Mouse (Mus musculus): Measurements from ENCODE around the gene Slc45a2. TPM values are rescaled to one million over a fixed set of nuclear protein-coding genes. Genes with fewer than 3 reads are reported as not detected.

The Slc45a2 gene
- polyA plus RNA-seq, 1 experiment: not detected

- Histone ChIP-seq H3K36me3 (ENCODE audit: control insufficient read depth, insufficient read depth) (no peaks in the 10 kb centered on the region), H3K4me3 (no peak overlapping the region), H3K79me2 (ENCODE audit: control insufficient read depth, insufficient read depth) (no peaks in the 10 kb centered on the region), H3ac (ENCODE audit: control insufficient read depth, insufficient read length) (no peak overlapping the region), H3K27me3 (ENCODE audit: control insufficient read depth, insufficient read depth, insufficient read length) (no peaks in the 10 kb centered on the region), H3K4me2 (ENCODE audit: low read depth) (no peak overlapping the region)
- TF ChIP-seq E2F4 (IDR thresholded peaks at IDR 0.05; ENCODE audit: insufficient read depth) (no peak), TCF12 (IDR thresholded peaks at IDR 0.05; ENCODE audit: insufficient read depth, poor library complexity, severe bottlenecking) (no peak), SRF (IDR thresholded peaks at IDR 0.05; ENCODE audit: control insufficient read depth, insufficient read length, low read depth) (no peak), CEBPB (IDR thresholded peaks at IDR 0.05; ENCODE audit: insufficient read depth, poor library complexity, severe bottlenecking) (no peak), USF1 (IDR thresholded peaks at IDR 0.05; ENCODE audit: low read depth) (no peak), MYOD1 (IDR thresholded peaks at IDR 0.05; ENCODE audit: control insufficient read depth in 1 of 3, insufficient read length in 2 of 3, low read depth in 2 of 3) (no peak), MYOG (IDR thresholded peaks at IDR 0.05; ENCODE audit: control insufficient read depth in 1 of 3, insufficient read depth in 1 of 3, insufficient read length in 2 of 3, low read depth in 2 of 3) (no peak), POLR2AphosphoS2 (IDR thresholded peaks at IDR 0.05; ENCODE audit: insufficient read length, low read depth) (no peak), MAX (IDR thresholded peaks at IDR 0.05; ENCODE audit: low read depth) (no peak), TCF3 (IDR thresholded peaks at IDR 0.05; ENCODE audit: insufficient read length, low read depth) (no peak), POLR2A (IDR thresholded peaks at IDR 0.05; ENCODE audit: insufficient read length, low read depth) (no peak), REST (IDR thresholded peaks at IDR 0.05; ENCODE audit: insufficient read depth, insufficient read length) (no peak)
Observed at GRCm38 (mm10) chr15:10960267-10960666, 40.3 kb upstream of the Slc45a2 start.

- Histone ChIP-seq H3ac (ENCODE audit: control insufficient read depth, insufficient read length) (no peak overlapping the region), H3K4me2 (ENCODE audit: low read depth) (no peak overlapping the region), H3K27me3 (ENCODE audit: control insufficient read depth, insufficient read depth, insufficient read length) (no peaks in the 10 kb centered on the region), H3K4me3 (no peak overlapping the region), H3K79me2 (ENCODE audit: control insufficient read depth, insufficient read depth) (no peaks in the 10 kb centered on the region), H3K36me3 (ENCODE audit: control insufficient read depth, insufficient read depth) (no peaks in the 10 kb centered on the region)
- TF ChIP-seq TCF12 (IDR thresholded peaks at IDR 0.05; ENCODE audit: insufficient read depth, poor library complexity, severe bottlenecking): no peak
- no peak for TF ChIP-seq TCF3 (IDR thresholded peaks at IDR 0.05; ENCODE audit: insufficient read length, low read depth)
- no peak for TF ChIP-seq SRF (IDR thresholded peaks at IDR 0.05; ENCODE audit: control insufficient read depth, insufficient read length, low read depth)
- TF ChIP-seq MYOG (IDR thresholded peaks at IDR 0.05; ENCODE audit: control insufficient read depth in 1 of 3, insufficient read depth in 1 of 3, insufficient read length in 2 of 3, low read depth in 2 of 3): no peak
- no peak for TF ChIP-seq POLR2AphosphoS2 (IDR thresholded peaks at IDR 0.05; ENCODE audit: insufficient read length, low read depth)
- TF ChIP-seq MAX (IDR thresholded peaks at IDR 0.05; ENCODE audit: low read depth): no peak
- no peak for TF ChIP-seq USF1 (IDR thresholded peaks at IDR 0.05; ENCODE audit: low read depth)
- no peak for TF ChIP-seq REST (IDR thresholded peaks at IDR 0.05; ENCODE audit: insufficient read depth, insufficient read length)
- TF ChIP-seq E2F4 (IDR thresholded peaks at IDR 0.05; ENCODE audit: insufficient read depth): no peak
Observed at GRCm38 (mm10) chr15:10962601-10963000, 37.9 kb upstream of the Slc45a2 start.

- TF ChIP-seq MYOG (IDR thresholded peaks at IDR 0.05; ENCODE audit: control insufficient read depth in 1 of 3, insufficient read depth in 1 of 3, insufficient read length in 2 of 3, low read depth in 2 of 3) (peak in 2 of 3 experiments; percentile 7 to 51), MAX (IDR thresholded peaks at IDR 0.05; ENCODE audit: low read depth) (no peak), MYOD1 (IDR thresholded peaks at IDR 0.05; ENCODE audit: control insufficient read depth in 1 of 3, insufficient read length in 2 of 3, low read depth in 2 of 3) (peak in 2 of 3 experiments; percentile 14 to 54)
- Histone ChIP-seq H3ac (ENCODE audit: control insufficient read depth, insufficient read length) (no peak overlapping the region), H3K36me3 (ENCODE audit: control insufficient read depth, insufficient read depth) (no peaks in the 10 kb centered on the region), H3K4me2 (ENCODE audit: low read depth) (peak overlapping the region; percentile 71), H3K27me3 (ENCODE audit: control insufficient read depth, insufficient read depth, insufficient read length) (no peaks in the 10 kb centered on the region), H3K79me2 (ENCODE audit: control insufficient read depth, insufficient read depth) (no peaks in the 10 kb centered on the region), H3K4me3 (no peak overlapping the region)
Observed at GRCm38 (mm10) chr15:10969439-10969838, 31.1 kb upstream of the Slc45a2 start.

- no peaks in the 10 kb centered on the region for H3K27me3 ChIP-seq (ENCODE audit: control insufficient read depth, insufficient read depth, insufficient read length)
- TF ChIP-seq TCF3 (IDR thresholded peaks at IDR 0.05; ENCODE audit: insufficient read length, low read depth): no peak
- no peak for TF ChIP-seq POLR2AphosphoS2 (IDR thresholded peaks at IDR 0.05; ENCODE audit: insufficient read length, low read depth)
- TF ChIP-seq TCF12 (IDR thresholded peaks at IDR 0.05; ENCODE audit: insufficient read depth, poor library complexity, severe bottlenecking): no peak
- TF ChIP-seq MYOG (IDR thresholded peaks at IDR 0.05; ENCODE audit: control insufficient read depth in 1 of 3, insufficient read depth in 1 of 3, insufficient read length in 2 of 3, low read depth in 2 of 3): no peak
- TF ChIP-seq POLR2A (IDR thresholded peaks at IDR 0.05; ENCODE audit: insufficient read length, low read depth): no peak
- no peak for TF ChIP-seq SRF (IDR thresholded peaks at IDR 0.05; ENCODE audit: control insufficient read depth, insufficient read length, low read depth)
- no peak for TF ChIP-seq MYOD1 (IDR thresholded peaks at IDR 0.05; ENCODE audit: control insufficient read depth in 1 of 3, insufficient read length in 2 of 3, low read depth in 2 of 3)
- TF ChIP-seq E2F4 (IDR thresholded peaks at IDR 0.05; ENCODE audit: insufficient read depth): no peak
- no peak for TF ChIP-seq CEBPB (IDR thresholded peaks at IDR 0.05; ENCODE audit: insufficient read depth, poor library complexity, severe bottlenecking)
- no peak for TF ChIP-seq REST (IDR thresholded peaks at IDR 0.05; ENCODE audit: insufficient read depth, insufficient read length)
- no peak for TF ChIP-seq USF1 (IDR thresholded peaks at IDR 0.05; ENCODE audit: low read depth)
- no peak for TF ChIP-seq MAX (IDR thresholded peaks at IDR 0.05; ENCODE audit: low read depth)
- no peak overlapping the region for H3K4me3 ChIP-seq
- H3ac ChIP-seq (ENCODE audit: control insufficient read depth, insufficient read length): no peak overlapping the region
- H3K79me2 ChIP-seq (ENCODE audit: control insufficient read depth, insufficient read depth): no peaks in the 10 kb centered on the region
- no peaks in the 10 kb centered on the region for H3K36me3 ChIP-seq (ENCODE audit: control insufficient read depth, insufficient read depth)
- no peak overlapping the region for H3K4me2 ChIP-seq (ENCODE audit: low read depth)
Observed at GRCm38 (mm10) chr15:10970777-10971176, 29.7 kb upstream of the Slc45a2 start.

- no peaks in the 10 kb centered on the region for H3K79me2 ChIP-seq (ENCODE audit: control insufficient read depth, insufficient read depth)
- H3K4me3 ChIP-seq: no peak overlapping the region
- H3K27me3 ChIP-seq (ENCODE audit: control insufficient read depth, insufficient read depth, insufficient read length): no peaks in the 10 kb centered on the region
- H3ac ChIP-seq (ENCODE audit: control insufficient read depth, insufficient read length): no peak overlapping the region
- no peak for TF ChIP-seq MYOG (IDR thresholded peaks at IDR 0.05; ENCODE audit: control insufficient read depth in 1 of 3, insufficient read depth in 1 of 3, insufficient read length in 2 of 3, low read depth in 2 of 3)
- no peak for TF ChIP-seq CEBPB (IDR thresholded peaks at IDR 0.05; ENCODE audit: insufficient read depth, poor library complexity, severe bottlenecking)
- no peak for TF ChIP-seq SRF (IDR thresholded peaks at IDR 0.05; ENCODE audit: control insufficient read depth, insufficient read length, low read depth)
- no peak for TF ChIP-seq REST (IDR thresholded peaks at IDR 0.05; ENCODE audit: insufficient read depth, insufficient read length)
- no peak overlapping the region for H3K4me2 ChIP-seq (ENCODE audit: low read depth)
- no peaks in the 10 kb centered on the region for H3K36me3 ChIP-seq (ENCODE audit: control insufficient read depth, insufficient read depth)
Observed at GRCm38 (mm10) chr15:10977151-10977550, 23.4 kb upstream of the Slc45a2 start.

All from myocyte (in vitro differentiated cells).